Mouse (Mus musculus) right cerebral cortex, adult 18-20 months (tissue): ENCODE measurements around the gene Rnf7.
"Not testable (repeated sequence)": the region's sequence is repeated elsewhere in the genome, so short reads cannot be mapped to it uniquely, and the experiment has no call there.

ENCODE experiments used
- DNase-seq: peaks from one replicate; pipeline ENCODE4 v3.0.0; 2022; ENCODE audit warnings: mixed read lengths

Gene Rnf7

GRCm38 (mm10) chr9:96478071-96478888 lies at the start of gene Rnf7:
Gene Rnf7 (minus strand): TSS chr9:96478675.
- DNase-seq: peak; percentile 99

- no peak for DNase-seq
Observed at GRCm38 (mm10) chr9:96526011-96526410, 47.5 kb upstream of the Rnf7 start.

- DNase-seq: no peak
Observed at GRCm38 (mm10) chr9:96524972-96525506, 46.6 kb upstream of the Rnf7 start, which contains the start of gene Gm28729. Gene Gm28729 (minus strand): TSS chr9:96525264.

GRCm38 (mm10) chr9:96523148-96523547 lies 44.7 kb upstream of the Rnf7 start:
- DNase-seq: no peak

GRCm38 (mm10) chr9:96521574-96521973 lies 43.1 kb upstream of the Rnf7 start:
- not testable (repeated sequence) for DNase-seq

- DNase-seq: no peak
Observed at GRCm38 (mm10) chr9:96517429-96517828, 39.0 kb upstream of the Rnf7 start.

- no peak for DNase-seq
Observed at GRCm38 (mm10) chr9:96516806-96517205, 38.3 kb upstream of the Rnf7 start.

GRCm38 (mm10) chr9:96515737-96516136 lies 37.3 kb upstream of the Rnf7 start:
- DNase-seq: peak; percentile 57

- DNase-seq: no peak
Observed at GRCm38 (mm10) chr9:96514278-96514677, 35.8 kb upstream of the Rnf7 start.

GRCm38 (mm10) chr9:96506011-96506498 lies 27.6 kb upstream of the Rnf7 start:
- no peak for DNase-seq

- DNase-seq: no peak
Observed at GRCm38 (mm10) chr9:96505156-96505555, 26.7 kb upstream of the Rnf7 start.

GRCm38 (mm10) chr9:96504116-96504895 lies 25.8 kb upstream of the Rnf7 start:
- no peak for DNase-seq

GRCm38 (mm10) chr9:96502856-96503610 lies 24.6 kb upstream of the Rnf7 start:
- DNase-seq: no peak

GRCm38 (mm10) chr9:96501217-96501616 lies 22.7 kb upstream of the Rnf7 start:
- no peak for DNase-seq

- no peak for DNase-seq
Observed at GRCm38 (mm10) chr9:96493212-96493611, 14.7 kb upstream of the Rnf7 start.

- no peak for DNase-seq
Observed at GRCm38 (mm10) chr9:96491810-96492209, 13.3 kb upstream of the Rnf7 start.

GRCm38 (mm10) chr9:96487869-96488268 lies 9.4 kb upstream of the Rnf7 start:
- DNase-seq: not testable (repeated sequence)

GRCm38 (mm10) chr9:96483648-96484047 lies 5.2 kb upstream of the Rnf7 start:
- DNase-seq: no peak

GRCm38 (mm10) chr9:96483028-96483427 lies 4.6 kb upstream of the Rnf7 start:
- no peak for DNase-seq

- DNase-seq: no peak
Observed at GRCm38 (mm10) chr9:96472356-96472755, 6.1 kb downstream of the Rnf7 start.

- not testable (repeated sequence) for DNase-seq
Observed at GRCm38 (mm10) chr9:96471681-96472080, 6.8 kb downstream of the Rnf7 start.

- no peak for DNase-seq
Observed at GRCm38 (mm10) chr9:96470266-96470974, 8.1 kb downstream of the Rnf7 start.
